Mouse (Mus musculus) brain, embryonic 18.5 days (tissue): ENCODE measurements around the gene Prdm2.

Experiments
- DNase-seq: peaks from one replicate; pipeline ENCODE4 v3.0.0-alpha.2; 2012; ENCODE audit warnings: low read depth, low spot score

Prdm2 gene

DNA sequence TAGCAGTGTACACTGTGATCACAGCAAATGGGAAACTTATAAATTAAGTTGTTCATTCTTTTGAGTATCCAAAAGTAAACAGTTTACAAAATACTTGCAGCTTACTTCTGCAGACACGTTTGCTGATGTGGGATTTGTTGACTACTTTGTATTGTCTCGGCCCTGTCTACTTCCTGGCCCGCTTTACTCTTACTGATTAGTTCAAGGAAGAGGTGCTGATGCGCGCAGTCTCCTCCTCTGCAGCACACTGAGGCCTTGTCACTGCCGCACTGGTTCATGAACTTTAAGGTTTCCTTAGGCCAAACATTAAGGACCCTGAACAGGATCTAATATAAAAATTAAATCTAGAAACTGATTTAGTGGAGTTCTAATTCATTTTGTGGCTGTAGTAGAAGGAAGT lies 58.2 kb downstream of the Prdm2 start:
- DNase-seq, result no peak

DNA sequence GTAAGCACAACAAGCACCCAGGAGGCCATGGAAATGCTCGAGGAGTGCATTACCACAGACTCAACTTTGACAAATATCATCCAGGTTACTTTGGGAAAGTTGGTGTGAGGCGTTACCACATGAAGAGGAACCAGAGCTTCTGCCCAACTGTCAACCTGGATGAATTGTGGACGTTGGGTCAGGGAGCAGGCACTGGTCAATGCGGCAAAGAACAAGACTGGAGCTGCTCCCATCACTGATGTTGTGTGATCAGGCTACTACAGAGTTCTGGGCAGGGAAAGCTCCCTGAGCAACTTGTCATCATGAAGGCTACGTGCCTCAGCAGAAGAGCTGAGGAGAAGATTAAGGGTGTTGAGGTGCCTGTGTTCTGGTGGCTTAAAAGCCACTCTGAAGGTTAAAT lies 60.2 kb downstream of the Prdm2 start:
- no peak for DNase-seq

DNA sequence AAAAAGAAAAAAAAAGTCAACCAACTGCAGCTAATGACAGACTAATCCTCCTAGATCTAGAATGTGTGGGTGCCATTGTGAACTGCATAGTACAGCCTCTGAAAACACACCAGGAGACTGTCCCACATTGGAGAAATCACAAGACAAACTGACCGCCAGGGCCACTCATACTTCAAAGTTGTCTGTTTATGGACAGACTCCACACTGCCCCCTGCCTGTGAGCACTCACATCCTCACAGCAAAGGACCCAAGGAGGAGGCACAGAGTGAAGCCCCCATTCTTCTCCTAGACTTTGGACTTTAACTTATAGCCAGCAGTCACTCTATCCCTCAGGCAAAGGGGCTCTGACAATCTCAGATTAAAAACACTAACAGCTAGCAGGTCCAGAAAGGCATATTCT lies 61.5 kb downstream of the Prdm2 start:
- DNase-seq, result no peak

DNA sequence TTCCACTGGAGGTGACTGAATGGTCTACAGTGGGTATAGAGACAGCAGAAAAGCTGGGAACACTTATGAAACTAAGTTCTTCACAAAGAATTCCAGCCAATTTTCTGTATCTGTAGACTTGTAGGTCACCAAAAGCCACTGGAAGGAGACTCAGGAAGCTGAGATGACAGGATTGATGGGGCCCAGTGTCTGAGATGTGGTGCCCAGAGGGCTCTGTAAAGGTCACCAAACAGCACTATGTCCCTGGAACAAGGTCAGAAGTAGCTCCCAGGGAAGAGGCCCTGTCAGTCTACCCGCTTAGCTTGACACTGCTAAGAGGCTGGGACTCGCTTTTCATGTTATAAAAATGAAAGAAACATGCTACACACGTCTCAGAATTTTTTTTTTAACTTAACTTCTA lies 65.1 kb downstream of the Prdm2 start:
- DNase-seq, result no peak

DNA sequence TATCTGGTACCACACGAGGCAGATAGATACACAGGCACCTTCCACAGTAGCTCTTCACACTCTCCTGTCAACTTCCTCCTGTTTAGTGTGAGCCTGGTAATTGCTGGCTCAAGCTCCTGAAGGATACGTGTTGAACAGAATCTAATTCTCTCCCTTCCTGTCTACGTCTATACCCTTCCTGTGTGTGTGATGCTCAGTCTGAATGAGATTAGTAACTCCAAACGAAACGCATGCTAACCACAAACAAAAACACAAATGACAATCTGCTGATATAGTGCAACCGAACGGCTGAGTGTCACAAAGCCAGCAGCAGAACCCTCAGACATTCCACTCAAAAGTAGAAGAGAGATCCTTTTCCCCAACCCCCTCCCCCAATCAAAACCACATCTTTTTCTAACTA lies 69.2 kb downstream of the Prdm2 start:
- no peak for DNase-seq

DNA sequence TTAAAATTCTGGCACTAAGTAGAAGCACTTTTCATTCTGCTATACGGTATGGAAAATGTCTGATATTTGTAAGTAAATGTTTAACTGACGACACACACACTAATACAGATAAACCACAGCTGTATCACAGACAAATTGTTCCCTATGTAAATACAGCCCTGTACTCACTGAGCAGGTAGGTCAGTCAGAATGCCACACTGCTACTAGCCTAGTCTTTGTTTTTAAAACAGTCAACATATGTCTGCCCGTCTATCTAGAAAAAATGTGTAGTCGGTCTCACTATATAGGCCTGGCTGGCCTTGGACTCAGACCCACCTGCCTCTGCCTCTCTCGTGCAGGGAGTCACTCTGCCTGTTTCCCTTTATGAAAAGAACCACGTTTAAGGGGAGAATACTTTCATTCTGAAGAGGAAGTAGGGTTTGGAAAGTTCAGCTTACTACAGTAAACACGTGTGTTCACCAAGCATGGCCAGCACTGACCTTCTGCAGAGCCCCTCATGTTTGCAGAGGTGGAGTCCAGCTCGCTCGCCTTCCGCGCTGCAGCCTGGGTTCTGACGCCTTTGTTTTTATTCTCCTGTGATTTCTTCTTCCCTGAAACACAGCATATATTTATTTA lies 71.0 kb downstream of the Prdm2 start:
- DNase-seq, result no peak

DNA sequence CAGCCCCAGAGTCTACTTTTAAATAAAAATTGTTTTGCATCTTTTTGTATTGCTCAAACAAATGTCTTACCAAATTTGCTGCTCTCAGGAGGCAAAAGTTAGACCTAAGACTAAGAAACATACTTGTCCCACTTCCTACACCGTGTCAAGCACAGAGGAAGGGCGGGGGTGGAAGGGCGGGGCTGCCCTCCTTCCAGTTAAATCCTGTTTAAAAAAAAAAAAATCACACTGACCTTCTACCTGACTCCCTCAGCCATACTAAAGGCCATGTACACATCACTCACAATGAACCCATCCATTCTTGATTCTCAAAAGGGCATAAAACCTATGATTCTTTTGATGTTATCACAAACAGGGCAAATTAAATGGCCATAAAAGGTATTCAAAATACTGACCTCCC lies 71.9 kb downstream of the Prdm2 start:
- DNase-seq, result no peak

DNA sequence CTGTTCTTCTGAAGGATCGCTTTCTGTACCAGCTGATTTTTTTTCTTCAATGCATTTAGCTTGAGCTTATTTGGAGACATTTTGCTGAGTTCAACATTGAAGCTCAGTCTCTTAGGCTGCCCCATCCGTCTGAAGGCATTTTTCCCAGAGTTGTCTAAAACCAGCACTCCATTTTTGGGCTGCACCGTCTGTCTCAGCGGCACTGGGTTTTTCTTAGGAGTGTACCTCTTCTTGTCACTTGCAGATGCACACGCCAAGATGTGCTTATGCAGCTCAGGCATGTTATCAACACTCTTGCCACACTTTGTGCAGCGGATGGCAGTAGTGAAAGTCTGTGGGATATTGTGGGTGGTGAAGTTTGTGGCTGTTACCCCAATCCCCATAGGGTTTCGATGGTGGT lies 80.4 kb downstream of the Prdm2 start:
- DNase-seq, result no peak

DNA sequence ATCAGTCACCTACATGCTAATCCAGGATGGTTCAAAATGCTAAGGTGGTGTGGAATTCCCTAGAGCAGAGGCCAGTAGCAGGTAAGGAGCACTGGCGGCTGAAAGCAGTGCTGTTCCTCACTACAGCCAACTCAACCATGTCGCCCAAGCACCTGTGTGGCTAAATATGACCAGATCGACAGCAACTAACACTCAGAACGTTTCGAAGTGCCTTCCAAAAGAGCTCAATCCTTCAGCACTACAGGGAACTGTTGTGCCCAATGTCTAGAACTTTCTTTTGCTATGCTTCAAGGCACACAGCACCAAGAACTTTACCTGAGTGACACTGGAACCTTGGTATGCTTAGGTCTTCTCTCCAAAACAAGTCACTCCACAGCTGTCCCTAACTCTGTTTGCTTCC lies 82.4 kb downstream of the Prdm2 start:
- no peak for DNase-seq

DNA sequence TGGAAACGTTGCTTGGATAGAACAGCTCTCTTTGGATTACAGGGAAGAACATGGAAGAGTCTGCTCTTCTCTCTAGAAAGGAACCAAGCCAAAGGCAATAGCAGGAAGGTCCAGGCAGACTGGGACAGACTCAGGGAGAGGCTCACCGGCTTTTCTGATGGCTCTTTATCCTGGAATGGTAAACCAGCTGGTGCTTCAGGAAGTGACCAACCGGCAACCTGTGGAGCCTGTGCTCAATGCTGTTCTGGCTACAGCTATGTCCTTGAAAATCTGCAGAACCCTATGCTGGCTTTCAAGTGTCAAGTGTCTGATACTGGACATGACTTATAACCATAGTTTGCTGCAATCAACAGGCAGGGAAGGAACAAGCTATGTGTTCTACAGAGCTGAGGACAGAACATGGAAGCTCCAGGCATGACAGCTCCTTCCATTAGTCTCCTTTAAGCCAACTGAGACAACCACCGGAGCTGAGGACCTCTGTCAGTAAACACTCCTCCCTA lies 83.5 kb downstream of the Prdm2 start:
- DNase-seq, result no peak

DNA sequence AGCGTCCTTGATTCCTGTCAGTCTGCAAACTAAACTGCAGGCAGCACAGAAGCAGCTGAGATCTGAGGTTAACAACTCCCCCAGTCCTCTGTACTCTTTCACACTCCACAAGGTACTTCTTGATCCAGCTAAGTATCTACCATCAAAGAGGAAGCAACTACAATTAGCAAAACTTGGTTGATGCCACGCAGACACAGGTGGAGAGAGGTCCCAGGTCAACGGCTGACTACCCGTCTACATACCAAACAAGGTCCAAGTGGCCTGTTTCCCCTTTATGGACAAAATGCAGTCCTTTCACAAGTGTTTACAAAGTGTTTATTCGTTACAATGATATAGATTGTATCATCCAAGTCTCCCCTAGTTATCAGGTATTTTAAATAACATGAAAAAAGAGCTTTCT lies 85.6 kb downstream of the Prdm2 start:
- DNase-seq, result no peak

DNA sequence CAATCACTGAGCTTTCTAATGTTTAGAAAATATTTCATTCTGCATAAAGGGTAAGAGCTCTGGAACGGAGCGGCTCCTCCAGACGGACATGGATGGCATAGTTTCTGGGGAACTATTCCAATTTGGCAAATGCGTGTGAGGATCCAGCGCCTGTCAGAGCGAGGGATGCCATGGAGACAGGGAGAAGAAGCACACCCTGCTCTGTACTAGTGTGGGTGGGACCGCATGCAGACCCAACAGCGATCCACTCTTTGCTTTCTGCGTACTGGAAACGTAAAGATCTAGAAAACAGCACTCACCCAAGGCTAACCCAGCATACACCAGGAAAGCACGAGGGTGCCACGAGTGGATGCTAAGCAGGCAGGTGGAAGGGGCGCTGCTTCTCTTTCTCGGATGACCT lies 86.3 kb downstream of the Prdm2 start:
- DNase-seq, result no peak

DNA sequence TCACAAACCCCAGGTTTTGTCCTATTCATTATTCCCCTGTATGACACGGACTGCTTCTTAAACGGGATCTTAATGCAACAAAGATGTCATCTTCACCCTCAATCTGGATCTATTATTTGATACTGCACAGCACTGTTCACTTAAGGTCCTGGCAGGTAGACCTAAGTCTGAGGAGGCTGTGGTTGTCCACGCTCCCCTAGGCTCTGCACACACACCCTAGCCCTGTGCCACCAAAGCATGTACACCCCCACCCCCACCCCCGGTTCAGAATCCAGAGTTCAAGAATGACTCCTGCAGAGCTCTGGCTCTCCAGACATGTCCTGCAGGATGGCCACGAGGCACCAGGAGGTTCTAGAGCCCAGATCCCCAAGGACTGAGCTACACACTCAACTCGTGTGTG lies 87.5 kb downstream of the Prdm2 start:
- no peak for DNase-seq

DNA sequence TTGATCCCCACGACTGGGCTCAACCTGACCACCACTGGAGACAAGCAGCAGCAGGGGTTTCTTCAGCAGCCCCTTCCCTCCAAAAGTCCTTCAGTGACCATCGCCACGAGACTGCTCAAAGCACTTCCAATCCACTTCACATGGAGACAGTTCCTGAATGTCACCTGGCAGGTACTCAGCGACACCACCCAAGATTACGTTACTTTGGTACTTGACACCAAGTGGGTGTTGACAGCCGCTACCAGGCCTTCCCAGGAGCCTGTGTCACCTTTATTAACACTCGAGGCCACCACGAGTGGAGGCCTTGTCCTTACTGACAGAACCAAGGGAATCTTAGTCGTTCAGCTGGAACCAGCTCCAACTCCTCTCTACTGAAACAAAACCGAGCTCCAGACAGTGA lies 89.8 kb downstream of the Prdm2 start:
- DNase-seq, result no peak

DNA sequence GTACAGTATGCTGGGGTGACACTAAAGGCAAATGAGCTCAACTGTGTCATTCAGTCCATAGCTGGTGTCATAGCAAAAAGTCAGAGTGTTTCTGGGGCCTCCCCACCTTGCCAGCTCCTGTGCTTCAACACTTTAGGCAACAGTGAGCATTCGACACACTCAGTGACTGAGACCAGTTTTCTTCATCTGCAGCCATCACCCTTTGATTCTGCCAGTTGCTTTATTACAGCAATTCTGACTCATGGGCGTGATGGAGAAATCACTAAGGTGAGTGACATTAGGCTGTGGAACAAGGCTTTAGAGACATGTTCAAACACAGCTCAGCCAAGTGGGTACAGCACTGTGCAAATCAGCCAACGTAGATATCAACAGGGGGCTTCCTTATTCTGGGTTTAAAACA lies 91.6 kb downstream of the Prdm2 start:
- no peak for DNase-seq

DNA sequence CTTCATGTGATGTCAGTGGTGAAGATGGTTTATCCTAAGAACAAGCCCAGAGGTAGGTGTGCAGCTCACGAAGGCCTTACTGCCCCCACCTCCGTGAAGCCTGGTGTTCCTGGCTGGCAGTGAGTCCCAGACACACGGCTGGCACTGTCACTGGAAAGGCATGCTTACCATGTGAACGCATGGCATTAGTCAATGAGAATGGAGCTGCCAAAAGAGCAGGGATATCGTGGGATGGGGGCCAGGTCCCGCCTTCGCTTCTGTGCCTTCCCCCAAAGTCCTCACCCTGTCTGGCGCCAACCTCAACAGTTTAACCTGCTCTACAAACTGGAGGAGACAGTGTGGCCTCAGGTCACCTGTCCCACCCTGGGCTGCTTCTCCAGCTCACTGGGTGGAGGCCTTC lies 92.8 kb downstream of the Prdm2 start:
- no peak for DNase-seq

DNA sequence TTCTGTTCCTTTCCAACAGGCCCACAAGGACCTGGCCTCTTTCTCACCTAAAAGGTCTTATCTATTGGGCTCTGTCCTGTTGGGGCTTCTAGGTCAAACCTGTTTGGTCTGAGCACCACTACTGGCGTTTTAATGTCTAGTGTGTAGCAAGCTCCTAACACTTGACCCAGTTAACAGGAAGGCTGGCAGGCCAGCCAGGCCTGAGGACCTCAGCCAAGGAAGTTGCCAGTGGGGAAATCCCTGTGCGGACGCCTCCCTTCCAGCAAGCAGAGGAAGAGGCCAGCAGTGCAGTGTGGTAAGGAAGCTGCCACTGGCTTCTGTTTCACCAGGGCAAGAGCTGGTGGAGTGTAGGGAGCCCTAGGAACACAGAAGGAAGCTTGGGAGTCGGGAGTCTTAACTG lies 94.0 kb downstream of the Prdm2 start:
- DNase-seq, result no peak

DNA sequence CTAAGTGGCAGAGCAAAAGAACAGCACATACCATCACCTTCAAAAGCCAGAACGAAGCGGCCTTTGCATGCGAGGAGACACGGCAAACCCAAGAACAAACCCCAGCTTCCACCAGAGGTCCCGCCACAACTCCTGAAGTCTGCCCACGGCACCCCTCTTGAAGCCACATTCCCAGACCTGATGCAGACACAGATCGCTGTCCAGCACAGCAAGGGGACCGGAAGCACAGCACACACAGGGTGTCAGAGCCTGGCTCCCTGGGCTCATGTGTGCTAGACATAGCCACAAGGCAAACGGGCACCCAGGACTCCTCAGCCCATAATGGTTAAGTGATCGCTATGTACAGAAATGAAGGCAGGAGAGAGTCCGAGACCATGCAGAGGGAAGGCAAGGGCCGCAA lies 96.9 kb downstream of the Prdm2 start:
- no peak for DNase-seq

DNA sequence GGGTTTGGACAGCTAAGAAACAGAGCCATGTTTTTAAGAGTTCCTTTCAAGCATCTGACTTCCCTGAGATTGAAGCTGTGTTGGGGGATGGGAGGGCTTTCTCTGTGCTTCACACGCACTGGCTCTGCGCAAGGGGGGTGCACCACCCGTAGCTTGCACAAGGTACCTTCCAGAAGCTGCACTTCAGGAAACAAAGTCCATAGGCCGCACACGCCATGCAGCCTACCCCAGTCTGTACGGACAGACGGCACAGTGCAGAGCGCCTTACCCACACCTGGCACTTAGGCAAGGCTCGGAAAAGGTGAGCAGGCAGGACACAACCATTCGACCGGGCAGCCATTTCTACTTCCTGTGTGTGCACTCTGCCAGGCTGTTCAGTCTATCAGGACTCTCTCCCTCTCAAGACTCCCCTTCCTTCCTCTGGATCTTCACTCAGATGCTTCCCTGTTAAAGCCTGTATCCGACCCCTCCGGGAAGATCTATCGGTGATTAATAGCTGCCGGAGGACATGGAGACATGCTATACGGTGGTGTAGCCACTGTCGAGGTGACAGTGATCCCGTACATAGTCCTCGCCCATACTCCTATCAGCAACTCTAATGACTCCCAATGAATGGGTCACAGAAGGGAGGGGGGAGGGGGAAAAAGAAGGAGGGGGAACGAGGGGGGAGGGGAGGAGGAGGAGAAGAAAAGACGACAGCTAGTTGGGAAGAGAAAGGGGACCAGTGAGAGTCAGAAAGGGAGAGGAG lies 98.4 kb downstream of the Prdm2 start:
- DNase-seq, result no peak

DNA sequence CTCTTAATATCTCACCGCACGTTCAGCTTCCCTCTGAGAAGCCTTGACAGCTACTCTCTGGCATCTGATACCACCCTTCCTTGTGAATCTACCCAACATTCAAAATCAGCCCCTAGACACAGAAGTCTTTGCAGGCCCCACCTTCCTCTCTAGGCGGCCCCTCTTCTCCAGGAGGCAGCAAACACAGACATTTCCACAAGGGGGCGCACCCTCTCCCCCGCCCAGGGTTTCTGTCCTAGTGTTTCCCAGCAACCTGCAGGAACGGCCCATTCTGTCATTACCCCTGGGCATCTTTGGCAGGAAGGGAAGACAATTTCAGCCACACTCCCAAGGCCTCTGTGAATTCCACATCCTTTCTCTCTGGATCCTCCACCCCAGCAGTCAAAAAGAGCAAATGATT lies 99.8 kb downstream of the Prdm2 start:
- no peak for DNase-seq

DNA sequence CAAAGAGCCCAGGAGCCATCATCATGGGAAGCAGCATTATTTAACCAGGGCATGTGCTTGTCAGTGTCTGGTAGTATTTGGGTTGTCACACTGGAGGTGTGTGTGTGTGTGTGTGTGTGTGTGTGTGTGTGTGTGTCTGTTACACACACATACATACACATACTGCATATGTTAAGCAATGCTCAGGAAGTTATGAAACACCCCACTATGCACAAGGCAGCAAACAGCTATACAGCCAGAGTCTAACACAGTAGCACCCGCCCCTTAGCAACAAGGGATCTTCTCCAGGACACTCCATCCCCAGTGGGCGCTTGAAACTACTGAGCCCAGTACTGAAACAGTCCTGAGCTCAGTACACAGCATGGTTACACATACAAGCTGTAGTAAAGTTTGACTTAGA lies 100.4 kb downstream of the Prdm2 start:
- DNase-seq, result no peak

DNA sequence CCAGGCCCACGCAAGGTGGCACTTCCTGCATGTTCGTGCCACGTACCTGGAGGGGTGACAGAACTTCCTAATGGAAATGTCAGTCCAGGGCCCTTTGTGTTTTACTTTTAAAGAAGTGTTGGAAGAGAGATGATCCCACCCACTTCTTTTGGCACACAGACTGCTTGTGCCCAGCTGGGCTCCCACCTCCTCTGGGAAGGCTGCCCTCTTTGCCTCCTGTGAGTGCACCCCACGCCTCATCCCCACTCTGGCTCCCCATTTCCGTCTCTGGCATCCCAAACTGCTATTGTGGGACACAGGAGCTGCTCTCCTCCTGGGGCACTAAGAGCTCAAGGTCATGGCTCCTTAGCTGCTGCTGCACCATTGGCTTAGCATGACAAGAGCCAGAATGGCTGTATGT lies 100.9 kb downstream of the Prdm2 start:
- DNase-seq, result no peak

DNA sequence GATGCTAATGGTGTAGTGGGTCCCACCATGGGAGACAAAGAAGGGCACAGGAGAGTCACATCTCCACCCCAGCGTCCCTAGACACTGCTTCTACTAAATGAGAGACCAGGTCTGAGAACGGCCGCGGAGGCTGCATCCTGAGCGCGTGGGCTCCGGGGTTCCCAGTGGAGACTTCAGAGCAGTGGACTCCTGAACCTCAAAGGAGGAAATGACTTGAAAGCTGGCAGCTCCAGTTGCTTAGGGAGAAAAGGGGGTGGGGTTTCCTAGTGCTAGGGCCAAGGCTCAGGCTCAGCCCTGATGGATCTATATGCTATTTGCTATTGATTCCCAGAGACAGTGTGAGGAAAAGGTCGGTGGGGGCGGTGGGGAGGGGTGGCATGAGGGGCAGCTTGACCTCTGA lies 104.2 kb downstream of the Prdm2 start:
- no peak for DNase-seq

DNA sequence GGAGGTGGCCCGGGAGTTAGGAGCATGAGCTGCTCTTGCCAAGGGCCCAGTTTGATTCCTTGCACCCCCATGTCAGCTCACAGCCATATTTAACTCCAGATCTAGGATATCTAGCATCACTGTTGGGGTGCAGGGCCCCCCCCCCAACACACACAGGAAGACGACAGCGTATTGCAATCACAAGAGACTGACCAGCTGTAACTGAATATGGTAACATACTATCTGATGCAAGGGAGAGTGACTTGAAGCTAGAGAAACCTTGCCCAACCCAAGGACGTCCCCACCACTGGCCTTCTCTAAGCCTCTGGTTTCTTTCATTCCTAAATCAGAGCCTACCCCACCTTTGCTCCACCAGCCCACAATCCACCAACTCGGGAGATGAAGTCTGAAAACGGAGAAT lies 105.8 kb downstream of the Prdm2 start:
- no peak for DNase-seq
